Mouse (Mus musculus) ES-Bruce4 (cell line): ENCODE results near the gene Abhd6.

Experiments
- CTCF ChIP-seq: IDR thresholded peaks from one replicate; pipeline ENCODE4 v1.8.1; 2011; ENCODE audit warnings: low read depth, low read length
- POLR2A ChIP-seq: IDR thresholded peaks from one replicate; pipeline ENCODE4 v1.8.1; 2011; ENCODE audit warnings: low read length; ENCODE audit not compliant: insufficient read depth

DNA sequence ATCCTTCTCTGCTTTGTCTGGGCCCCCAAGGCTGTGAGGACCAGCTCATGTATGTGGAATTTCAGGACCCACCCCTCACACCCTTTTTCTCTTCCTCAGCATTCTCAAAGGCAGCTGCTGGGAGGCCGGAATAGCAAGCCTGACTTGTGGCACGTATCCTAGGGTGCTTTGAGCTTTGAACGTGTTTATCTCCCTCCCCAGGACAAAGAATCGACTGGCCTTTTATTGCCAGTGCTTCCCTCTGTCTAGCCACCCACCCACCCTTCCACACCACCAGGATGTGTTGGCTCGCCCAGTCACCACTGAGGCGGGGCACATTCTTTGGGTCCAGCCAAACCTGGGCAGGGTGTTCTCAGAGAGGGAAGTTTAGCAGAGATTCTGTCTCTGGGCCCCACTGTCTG is 48.6 kb upstream of the Abhd6 start:
- TF ChIP-seq POLR2A, result no peak
- no peak for TF ChIP-seq CTCF
